Mouse (Mus musculus): ENCODE results near the gene Prpsap1.

DNA sequence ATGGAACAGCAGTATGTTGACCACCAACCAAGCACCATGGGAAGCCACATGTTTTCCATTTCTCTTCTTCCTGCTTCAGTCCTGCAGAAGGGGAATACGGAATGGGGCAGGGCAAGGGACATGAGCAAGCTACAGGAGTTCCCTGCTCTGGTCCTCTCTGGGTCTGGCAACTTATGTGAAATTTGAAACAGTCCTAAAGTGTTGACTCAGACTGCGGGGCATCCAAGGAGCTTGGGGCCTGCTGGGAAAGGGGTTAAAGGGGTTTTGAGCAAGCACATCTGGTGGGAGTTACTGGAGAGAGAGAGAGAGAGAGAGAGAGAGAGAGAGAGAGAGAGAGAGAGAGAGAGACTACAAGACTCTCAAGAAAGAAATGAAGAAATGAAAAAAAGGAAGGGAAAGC is 14.7 kb upstream of the Prpsap1 start:
- no peak for TF ChIP-seq CTCF (IDR thresholded peaks at IDR 0.05; ENCODE audit: borderline replicate concordance, insufficient read depth, low read depth, low read length)
- no peak for TF ChIP-seq POLR2A (IDR thresholded peaks at IDR 0.05; ENCODE audit: borderline replicate concordance, insufficient read depth, low read length)
